Mouse (Mus musculus): Measurements from ENCODE around the gene Rptor. TPM values are rescaled to one million over a fixed set of nuclear protein-coding genes. Genes with fewer than 3 reads are reported as not detected.

Rptor gene
- polyA plus RNA-seq, 2 experiments, result 3.7 to 5.8 TPM

DNA sequence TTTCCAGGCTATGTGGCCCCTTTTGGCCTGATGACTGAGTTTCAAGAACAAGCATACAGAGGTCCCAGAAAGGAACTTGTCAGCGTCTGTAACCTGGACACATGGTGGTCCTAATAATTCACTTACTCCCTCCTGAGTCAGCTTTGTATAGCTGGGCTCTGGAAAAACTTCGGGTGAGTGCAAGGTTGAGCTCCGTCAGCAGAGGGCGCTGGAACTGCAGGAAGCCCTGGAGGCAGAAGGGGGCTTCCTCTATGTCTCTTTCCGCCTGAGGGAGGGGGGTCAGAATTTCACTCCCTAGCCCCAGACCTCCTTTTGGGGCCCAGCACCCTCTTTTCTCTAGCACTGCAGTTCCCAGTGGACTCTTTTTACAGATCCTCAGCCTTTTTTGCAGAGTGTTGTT lies 306.7 kb downstream of the Rptor start:
- Histone ChIP-seq H3K36me3 (replicated peaks; ENCODE audit: control insufficient read depth, insufficient read depth, low read depth) (no peaks in the 10 kb centered on the region), H3K27ac (no peak overlapping the region), H3K4me1 (replicated peaks; ENCODE audit: control insufficient read depth in 2 of 2, insufficient read depth in 2 of 2, low read length in 1 of 2) (peaks cover 3 to 9% of the 10 kb centered on the region in 2 experiments; a peak in 3 of 4 replicates), H3K9me3 (ENCODE audit: control insufficient read depth, low read length) (no peaks in the 10 kb centered on the region), H3K9ac (replicated peaks) (no peak overlapping the region), H3K4me2 (ENCODE audit: low read depth) (no peak overlapping the region), H3K27me3 (ENCODE audit: control insufficient read depth, insufficient read depth, low read length) (no peaks in the 10 kb centered on the region), H3K4me3 (ENCODE audit: insufficient read depth in 1 of 2, low read depth in 2 of 2, low read length in 2 of 2) (no peak overlapping the region)
- TF ChIP-seq EP300 (IDR thresholded peaks at IDR 0.05; ENCODE audit: low read depth) (no peak), CTCF (IDR thresholded peaks at IDR 0.05; ENCODE audit: low read depth) (peak; percentile 85)
- WGBS (ENCODE audit: insufficient replicate concordance), result 1% methylated on average over 5 of the region's 5 CpGs
- DNase-seq (ENCODE audit: low read depth in 3 of 3, low spot score in 3 of 3), result peak in 1 of 3 experiments; percentile 16
- ATAC-seq (ENCODE audit: insufficient read depth), result no peak

DNA sequence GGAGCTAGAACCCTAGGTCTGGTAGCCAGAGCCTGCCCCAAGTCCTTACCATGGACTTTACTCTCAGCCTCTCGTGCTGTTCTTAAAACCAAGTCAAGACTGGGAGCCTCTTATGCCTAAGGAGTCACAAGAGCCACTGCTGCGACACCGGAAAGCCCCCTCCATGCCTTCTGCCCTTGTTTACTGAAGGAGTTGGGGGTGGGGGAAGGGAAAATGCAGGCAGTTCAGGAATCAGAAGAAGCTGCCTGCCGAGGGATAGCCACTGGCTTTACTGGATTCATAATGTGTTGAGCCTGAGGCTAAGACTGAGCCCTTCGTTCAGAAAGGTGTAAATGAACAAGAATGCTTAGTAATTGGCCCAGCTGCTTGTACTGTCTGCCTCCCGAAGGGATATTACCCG lies 310.1 kb downstream of the Rptor start:
- Histone ChIP-seq H3K9ac (replicated peaks) (no peak overlapping the region), H3K27ac (no peak overlapping the region), H3K4me2 (ENCODE audit: low read depth) (peak overlapping the region; percentile 85), H3K27me3 (ENCODE audit: control insufficient read depth, insufficient read depth, low read length) (no peaks in the 10 kb centered on the region), H3K4me3 (ENCODE audit: insufficient read depth in 1 of 2, low read depth in 2 of 2, low read length in 2 of 2) (peak overlapping the region; percentile 68 to 93), H3K36me3 (replicated peaks; ENCODE audit: control insufficient read depth, insufficient read depth, low read depth) (no peaks in the 10 kb centered on the region; the same call in none of the 2 replicates), H3K4me1 (replicated peaks; ENCODE audit: control insufficient read depth in 2 of 2, insufficient read depth in 2 of 2, low read length in 1 of 2) (peaks cover 3 to 13% of the 10 kb centered on the region in 2 experiments; a peak in 3 of 4 replicates), H3K9me3 (ENCODE audit: control insufficient read depth, low read length) (no peaks in the 10 kb centered on the region)
- ATAC-seq (ENCODE audit: insufficient read depth) (no peak), DNase-seq (ENCODE audit: low read depth in 3 of 3, low spot score in 3 of 3) (no peak)
- TF ChIP-seq EP300 (IDR thresholded peaks at IDR 0.05; ENCODE audit: low read depth), result no peak
- no peak for TF ChIP-seq CTCF (IDR thresholded peaks at IDR 0.05; ENCODE audit: low read depth)
- 41% methylated on average over 7 of the region's 7 CpGs for WGBS (ENCODE audit: insufficient replicate concordance)

DNA sequence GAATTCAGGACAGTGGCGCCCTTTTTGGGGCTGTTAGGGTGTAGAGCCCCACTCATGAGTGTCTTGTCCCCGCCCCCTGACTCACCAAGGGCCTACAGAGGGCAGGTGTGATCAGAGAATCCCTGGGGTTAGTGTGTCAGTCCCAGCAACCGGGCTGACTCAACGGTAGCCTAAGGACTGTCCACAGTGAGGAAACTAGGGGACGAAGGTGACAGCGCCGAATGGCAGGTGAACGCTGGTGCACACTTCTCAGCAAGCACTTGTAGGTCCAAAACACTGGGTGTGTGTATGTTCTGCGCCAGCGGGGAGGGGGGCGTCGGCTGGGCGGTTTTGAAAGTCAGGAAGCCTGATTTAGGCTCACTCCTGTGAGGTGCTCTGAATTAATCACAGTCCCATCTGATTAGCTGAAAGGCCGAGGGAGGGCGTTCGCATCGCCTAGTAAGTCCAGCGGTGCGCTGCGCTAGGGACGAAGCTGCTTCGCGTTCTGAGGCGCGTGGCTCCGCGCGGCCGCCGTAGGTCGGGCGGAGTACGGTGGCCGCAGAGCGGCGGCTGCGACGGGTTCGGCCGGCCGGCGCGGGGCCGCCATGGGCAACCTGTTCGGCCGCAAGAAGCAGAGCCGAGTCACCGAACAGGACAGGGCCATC lies 310.7 kb downstream of the Rptor start, which contains the start of gene Chmp6:
Gene Chmp6, plus strand, starts transcription at position 151 of the 644 bp plus-strand sequence.
- no peaks in the 10 kb centered on the region for H3K27me3 ChIP-seq (ENCODE audit: control insufficient read depth, insufficient read depth, low read length)
- 2% methylated on average over 48 of the region's 48 CpGs for WGBS (ENCODE audit: insufficient replicate concordance)
- H3K4me3 ChIP-seq (ENCODE audit: insufficient read depth in 1 of 2, low read depth in 2 of 2, low read length in 2 of 2), result peak within 1 kb of the TSS; percentile 68 to 93
- H3K4me1 ChIP-seq (replicated peaks; ENCODE audit: control insufficient read depth in 2 of 2, insufficient read depth in 2 of 2, low read length in 1 of 2), result peaks cover 3 to 13% of the 10 kb centered on the region in 2 experiments; a peak in 3 of 4 replicates
- DNase-seq (ENCODE audit: low read depth in 3 of 3, low spot score in 3 of 3) (peak; percentile 51 to 60 (median 53)), ATAC-seq (ENCODE audit: insufficient read depth) (peak; percentile 75)
- H3K27ac ChIP-seq, result no peak within 1 kb of the TSS
- peak within 1 kb of the TSS; percentile 90 for H3K9ac ChIP-seq (replicated peaks)
- TF ChIP-seq CTCF (IDR thresholded peaks at IDR 0.05; ENCODE audit: low read depth) (no peak), EP300 (IDR thresholded peaks at IDR 0.05; ENCODE audit: low read depth) (no peak)
- peaks cover 5% of the 10 kb centered on the region for H3K36me3 ChIP-seq (replicated peaks; ENCODE audit: control insufficient read depth, insufficient read depth, low read depth)
- no peaks in the 10 kb centered on the region for H3K9me3 ChIP-seq (ENCODE audit: control insufficient read depth, low read length)
- H3K4me2 ChIP-seq (ENCODE audit: low read depth), result peak within 1 kb of the TSS; percentile 85

DNA sequence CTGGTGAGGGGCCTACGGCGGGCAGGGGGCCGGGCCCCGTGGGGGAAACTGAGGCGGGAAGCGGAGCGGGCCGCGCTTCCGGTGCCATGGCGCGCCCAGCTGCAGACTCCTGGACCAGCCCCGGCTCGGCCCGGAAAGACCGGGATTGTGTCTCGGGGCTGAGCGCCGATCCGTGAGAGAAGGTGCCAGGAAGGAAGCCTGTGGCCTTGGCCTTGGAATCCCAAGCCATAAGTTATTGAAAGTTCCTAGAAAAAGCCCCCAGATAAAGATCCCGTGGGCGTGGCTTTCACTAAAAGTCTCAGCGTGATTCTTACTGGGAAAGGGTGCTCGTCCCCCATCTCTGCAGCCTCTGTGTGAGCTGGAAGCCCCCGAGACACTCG lies 311.2 kb downstream of the Rptor start:
- H3K4me2 ChIP-seq (ENCODE audit: low read depth), result peak overlapping the region; percentile 85
- no peaks in the 10 kb centered on the region for H3K27me3 ChIP-seq (ENCODE audit: control insufficient read depth, insufficient read depth, low read length)
- H3K27ac ChIP-seq, result no peak overlapping the region
- no peaks in the 10 kb centered on the region for H3K9me3 ChIP-seq (ENCODE audit: control insufficient read depth, low read length)
- peaks cover 3 to 13% of the 10 kb centered on the region in 2 experiments; a peak in 3 of 4 replicates for H3K4me1 ChIP-seq (replicated peaks; ENCODE audit: control insufficient read depth in 2 of 2, insufficient read depth in 2 of 2, low read length in 1 of 2)
- TF ChIP-seq EP300 (IDR thresholded peaks at IDR 0.05; ENCODE audit: low read depth) (no peak), CTCF (IDR thresholded peaks at IDR 0.05; ENCODE audit: low read depth) (no peak)
- ATAC-seq (ENCODE audit: insufficient read depth), result peak; percentile 40; the same call in 1 of the 2 replicates
- H3K9ac ChIP-seq (replicated peaks), result peak overlapping the region; percentile 90
- H3K36me3 ChIP-seq (replicated peaks; ENCODE audit: control insufficient read depth, insufficient read depth, low read depth), result peaks cover 5% of the 10 kb centered on the region
- peak in 1 of 3 experiments; percentile 27 for DNase-seq (ENCODE audit: low read depth in 3 of 3, low spot score in 3 of 3)
- whole genome bisulfite sequencing (ENCODE audit: insufficient replicate concordance), result 0% methylated on average over 26 of the region's 26 CpGs
- peak overlapping the region; percentile 68 to 93 for H3K4me3 ChIP-seq (ENCODE audit: insufficient read depth in 1 of 2, low read depth in 2 of 2, low read length in 2 of 2)

DNA sequence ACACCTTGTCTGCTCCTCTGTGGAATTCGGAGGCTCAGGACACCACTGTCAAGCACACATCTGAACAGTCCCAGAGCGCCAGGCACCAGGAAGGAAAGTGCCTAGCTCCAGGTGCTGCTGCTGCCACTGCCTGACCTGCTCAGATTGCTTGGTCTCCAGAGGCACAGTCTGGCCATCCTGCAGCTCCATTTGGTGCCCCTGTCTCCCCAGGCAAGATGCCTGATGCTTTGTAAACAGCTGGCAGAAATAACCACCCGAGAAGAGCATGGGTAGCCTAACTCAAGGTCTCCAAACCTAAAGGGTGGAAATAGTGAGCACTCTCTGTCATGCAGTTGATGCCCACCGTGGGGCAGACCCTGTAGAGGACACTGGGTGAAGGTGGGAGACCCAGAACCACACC lies 311.7 kb downstream of the Rptor start:
- peak overlapping the region; percentile 90 for H3K9ac ChIP-seq (replicated peaks)
- H3K27me3 ChIP-seq (ENCODE audit: control insufficient read depth, insufficient read depth, low read length), result no peaks in the 10 kb centered on the region
- 15% methylated on average over 4 of the region's 4 CpGs for WGBS (ENCODE audit: insufficient replicate concordance)
- ATAC-seq (ENCODE audit: insufficient read depth) (no peak), DNase-seq (ENCODE audit: low read depth in 3 of 3, low spot score in 3 of 3) (no peak)
- TF ChIP-seq CTCF (IDR thresholded peaks at IDR 0.05; ENCODE audit: low read depth) (no peak), EP300 (IDR thresholded peaks at IDR 0.05; ENCODE audit: low read depth) (no peak)
- no peaks in the 10 kb centered on the region for H3K9me3 ChIP-seq (ENCODE audit: control insufficient read depth, low read length)
- peaks cover 3 to 13% of the 10 kb centered on the region in 2 experiments; a peak in 3 of 4 replicates for H3K4me1 ChIP-seq (replicated peaks; ENCODE audit: control insufficient read depth in 2 of 2, insufficient read depth in 2 of 2, low read length in 1 of 2)
- peaks cover 5% of the 10 kb centered on the region for H3K36me3 ChIP-seq (replicated peaks; ENCODE audit: control insufficient read depth, insufficient read depth, low read depth)
- peak overlapping the region; percentile 68 to 93 for H3K4me3 ChIP-seq (ENCODE audit: insufficient read depth in 1 of 2, low read depth in 2 of 2, low read length in 2 of 2)
- H3K4me2 ChIP-seq (ENCODE audit: low read depth), result peak overlapping the region; percentile 85
- no peak overlapping the region for H3K27ac ChIP-seq
